Mouse (Mus musculus) heart, embryonic 15.5 days (tissue): ENCODE measurements around the gene Sorbs1. TPM values are rescaled to one million over a fixed set of nuclear protein-coding genes. Genes with fewer than 3 reads are reported as not detected.

Experiments
- ATAC-seq: fragments of 200-750 bp; cut with Nextera tagmentation; replicated peaks from 2 replicates; pipeline ENCODE4 v1.8.0; 2017; ENCODE audit warnings: low read depth, moderate TSS enrichment; ENCODE audit not compliant: insufficient number of reproducible peaks, insufficient read depth, low FRiP score
- H3K27ac ChIP-seq: fragments of 300-500 bp; sonication (generic); 2 replicates; pipeline ENCODE4 v1.5.1; 2015; ENCODE audit warnings: mild to moderate bottlenecking, inconsistent platforms
- H3K27me3 ChIP-seq: fragments of 300-500 bp; sonication (generic); 2 replicates; pipeline ENCODE4 v1.6.1; 2015; ENCODE audit warnings: inconsistent platforms
- H3K36me3 ChIP-seq: fragments of 300-500 bp; sonication (generic); 2 replicates; pipeline ENCODE4 v1.6.1; 2015; ENCODE audit warnings: mild to moderate bottlenecking, inconsistent platforms
- H3K4me1 ChIP-seq: fragments of 300-500 bp; sonication (generic); replicated peaks from 2 replicates; pipeline ENCODE4 v1.6.1; 2015; ENCODE audit warnings: inconsistent platforms
- H3K4me2 ChIP-seq: fragments of 300-500 bp; sonication (generic); 2 replicates; pipeline ENCODE4 v1.6.1; 2015; ENCODE audit warnings: inconsistent platforms, mild to moderate bottlenecking, moderate library complexity
- H3K4me3 ChIP-seq: fragments of 300-500 bp; sonication (generic); 2 replicates; pipeline ENCODE4 v1.5.1; 2015; ENCODE audit warnings: mild to moderate bottlenecking, inconsistent platforms
- H3K9ac ChIP-seq: fragments of 300-500 bp; sonication (generic); 2 replicates; pipeline ENCODE4 v1.6.1; 2015; ENCODE audit warnings: mild to moderate bottlenecking, inconsistent platforms
- H3K9me3 ChIP-seq: fragments of 300-500 bp; sonication (generic); replicated peaks from 2 replicates; pipeline ENCODE4 v1.6.1; 2016; ENCODE audit warnings: inconsistent platforms
- WGBS: fragments of 180-500 bp; shearing (Covaris S2); methylation state at CpG from one replicate; pipeline ENCODE4 v1.1.7; 2015; ENCODE audit warnings: mixed read lengths; 5-methylcytosine and 5-hydroxymethylcytosine counted together
- polyA plus RNA-seq: library from polyadenylated mRNA; unstranded; fragments of >200 nt; fragmentation: Nextera tagmentation; extraction: Ambion mirVana; gene quantifications from 2 replicates; pipeline ENCODE4 v1.2.1, GENCODE M21; 2015

Sorbs1 gene
- polyA plus RNA-seq, 1 experiment from 2014 or later: 126 TPM

DNA sequence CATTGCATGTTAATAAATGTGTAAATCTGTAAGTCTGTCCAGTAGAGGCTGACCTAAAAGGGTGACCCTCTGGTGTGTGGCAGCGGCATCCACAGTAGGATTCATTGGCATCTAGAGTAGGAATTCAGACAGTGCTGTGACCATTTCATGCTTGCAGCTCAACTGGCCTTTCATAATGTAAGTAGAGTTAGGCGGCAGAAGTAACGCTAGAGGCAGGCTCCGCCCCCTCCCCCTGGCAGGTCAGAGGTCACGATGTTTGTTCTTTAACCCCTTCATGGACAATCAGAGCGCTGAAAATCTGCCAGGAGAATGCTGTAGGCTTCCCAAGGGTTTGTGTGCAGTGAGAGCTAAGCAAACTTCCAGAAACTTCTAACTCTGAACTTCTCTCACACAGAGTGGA is 172.4 kb downstream of the Sorbs1 start:
- H3K27me3 ChIP-seq: no peaks in the 10 kb centered on the region
- WGBS: 44% methylated on average over 6 of the region's 6 CpGs
- H3K27ac ChIP-seq: no peak overlapping the region
- peaks cover 20% of the 10 kb centered on the region for H3K36me3 ChIP-seq
- H3K9ac ChIP-seq: no peak overlapping the region
- no peak overlapping the region for H3K4me2 ChIP-seq
- peaks cover 13% of the 10 kb centered on the region for H3K4me1 ChIP-seq
- no peaks in the 10 kb centered on the region for H3K9me3 ChIP-seq
- H3K4me3 ChIP-seq: no peak overlapping the region
- ATAC-seq: no peak

DNA sequence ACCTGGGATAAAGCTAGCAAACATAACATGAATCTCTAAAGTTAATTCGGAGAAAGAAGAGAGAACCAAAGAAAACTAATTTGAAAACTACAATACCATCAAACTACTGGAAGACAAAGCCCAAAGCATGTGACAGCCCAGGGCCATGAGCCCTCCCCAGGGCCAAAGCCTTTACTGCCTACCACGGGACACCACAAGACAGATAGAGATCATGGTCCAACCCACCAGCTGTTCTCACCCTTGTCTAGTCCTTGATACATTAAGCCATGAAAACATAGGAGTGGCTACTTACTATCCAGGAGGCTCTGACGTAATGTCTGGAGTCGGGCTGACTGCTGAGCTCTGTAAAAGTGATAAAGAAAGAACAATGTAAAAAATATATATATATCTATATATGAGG is 176.9 kb downstream of the Sorbs1 start:
- ATAC-seq: no peak
- H3K27ac ChIP-seq: no peak overlapping the region
- H3K9me3 ChIP-seq: no peaks in the 10 kb centered on the region
- no peak overlapping the region for H3K4me3 ChIP-seq
- peaks cover 25% of the 10 kb centered on the region for H3K4me1 ChIP-seq
- H3K4me2 ChIP-seq: no peak overlapping the region
- WGBS: 48% methylated on average over 4 of the region's 4 CpGs
- H3K36me3 ChIP-seq: peaks cover 10% of the 10 kb centered on the region; the same call in 1 of the 2 replicates
- no peaks in the 10 kb centered on the region for H3K27me3 ChIP-seq
- H3K9ac ChIP-seq: no peak overlapping the region

DNA sequence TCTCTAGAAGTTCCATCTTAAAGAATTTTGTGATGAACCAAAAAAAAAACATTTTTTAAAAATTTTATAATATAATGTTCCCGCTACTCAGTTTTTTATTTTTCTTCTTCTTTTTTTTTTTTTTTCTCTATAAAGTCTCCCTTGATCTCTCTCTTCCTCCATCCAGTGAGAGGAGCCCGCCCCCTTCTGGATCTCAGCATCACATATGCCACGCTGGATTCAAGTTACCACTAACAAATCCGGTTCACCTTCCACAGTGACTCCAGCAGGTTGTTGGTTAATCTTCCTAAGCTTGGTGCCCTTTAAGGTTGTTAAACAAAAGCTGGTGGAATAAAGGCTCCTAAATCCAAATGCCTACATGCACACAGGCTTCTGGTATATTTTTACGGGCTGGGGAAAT is 179.7 kb downstream of the Sorbs1 start:
- H3K4me1 ChIP-seq: peaks cover 23% of the 10 kb centered on the region
- no peak overlapping the region for H3K4me3 ChIP-seq
- peaks cover 15% of the 10 kb centered on the region; the same call in 1 of the 2 replicates for H3K36me3 ChIP-seq
- no peak overlapping the region for H3K9ac ChIP-seq
- no peaks in the 10 kb centered on the region for H3K27me3 ChIP-seq
- WGBS: 56% methylated on average over 5 of the region's 5 CpGs
- H3K4me2 ChIP-seq: no peak overlapping the region
- ATAC-seq: no peak
- H3K27ac ChIP-seq: no peak overlapping the region
- H3K9me3 ChIP-seq: no peaks in the 10 kb centered on the region

DNA sequence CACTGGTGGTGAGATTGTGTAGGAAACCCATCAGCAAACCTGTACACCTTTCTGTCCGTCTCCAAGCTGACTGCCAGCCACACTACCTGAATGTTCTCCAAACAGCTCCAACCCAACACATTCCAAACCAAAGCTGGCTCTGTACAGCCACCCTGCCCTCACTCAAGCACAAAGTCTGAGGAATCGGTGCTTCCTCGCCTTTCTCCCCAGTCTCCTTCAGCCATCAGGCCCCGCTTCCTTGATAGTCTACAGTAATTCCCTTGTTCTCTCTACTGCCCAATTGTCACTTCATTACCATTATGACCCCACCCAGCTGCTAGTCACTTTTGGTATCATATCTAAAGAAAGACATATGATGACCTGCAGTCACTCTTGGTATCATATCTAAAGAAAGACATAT is 180.5 kb downstream of the Sorbs1 start:
- no peak for ATAC-seq
- WGBS: 82% methylated on average over 4 of the region's 4 CpGs
- H3K27me3 ChIP-seq: no peaks in the 10 kb centered on the region

DNA sequence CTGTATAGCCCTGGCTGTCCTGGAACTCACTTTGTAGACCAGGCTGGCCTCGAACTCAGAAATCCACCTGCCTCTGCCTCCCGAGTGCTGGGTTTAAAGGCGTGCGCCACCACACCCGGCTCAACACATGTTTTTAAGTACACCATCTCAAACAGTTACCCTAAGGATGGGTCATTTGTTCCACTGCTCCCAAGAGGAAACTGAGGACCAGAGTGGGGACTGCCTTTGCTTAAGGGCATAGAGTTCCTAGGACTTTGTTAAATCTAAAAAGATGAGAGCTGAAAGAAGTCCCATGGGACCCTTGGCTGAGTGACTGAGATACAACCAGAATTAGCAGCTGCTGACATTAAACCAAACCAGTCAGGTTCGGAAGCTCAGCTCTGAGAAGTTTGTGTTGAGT is 181.3 kb downstream of the Sorbs1 start:
- H3K4me3 ChIP-seq: no peak overlapping the region
- ATAC-seq: no peak
- H3K27ac ChIP-seq: peak overlapping the region; percentile 61
- H3K27me3 ChIP-seq: no peaks in the 10 kb centered on the region
- WGBS: 66% methylated on average over 6 of the region's 6 CpGs
- H3K36me3 ChIP-seq: peaks cover 9% of the 10 kb centered on the region; the same call in 1 of the 2 replicates
- peaks cover 22% of the 10 kb centered on the region for H3K4me1 ChIP-seq
- H3K9ac ChIP-seq: no peak overlapping the region
- H3K4me2 ChIP-seq: no peak overlapping the region
- no peaks in the 10 kb centered on the region for H3K9me3 ChIP-seq

More for the DNA sequence above, 180.5 kb downstream of the Sorbs1 start:
- no peak overlapping the region for H3K4me3 ChIP-seq
- peaks cover 22% of the 10 kb centered on the region for H3K4me1 ChIP-seq
- H3K9me3 ChIP-seq: no peaks in the 10 kb centered on the region
- no peak overlapping the region for H3K27ac ChIP-seq
- no peak overlapping the region for H3K9ac ChIP-seq
- peaks cover 7% of the 10 kb centered on the region; the same call in 1 of the 2 replicates for H3K36me3 ChIP-seq
- H3K4me2 ChIP-seq: no peak overlapping the region

DNA sequence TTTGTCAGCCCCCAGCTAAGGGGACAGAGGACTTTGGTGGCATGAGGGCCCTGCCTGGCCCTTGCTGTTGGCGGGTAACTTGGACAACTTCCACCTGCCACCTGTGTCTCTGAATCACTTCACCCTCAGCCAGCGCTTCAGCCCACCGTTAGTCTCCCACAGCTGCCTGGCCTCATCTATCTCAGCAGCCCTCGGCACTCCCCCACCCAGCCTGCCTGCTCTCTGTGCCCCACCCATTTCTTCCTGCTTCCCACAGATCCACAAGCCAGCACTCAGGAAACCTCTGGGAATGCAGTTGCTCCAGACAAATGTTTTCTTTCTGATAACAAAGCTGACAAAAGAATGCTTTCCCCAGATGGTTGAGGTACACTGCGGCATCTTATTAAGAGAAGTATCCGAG is 181.7 kb downstream of the Sorbs1 start:
- peaks cover 22% of the 10 kb centered on the region for H3K4me1 ChIP-seq
- no peaks in the 10 kb centered on the region for H3K27me3 ChIP-seq
- peaks cover 10% of the 10 kb centered on the region; the same call in 1 of the 2 replicates for H3K36me3 ChIP-seq
- WGBS: 22% methylated on average over 6 of the region's 6 CpGs
- no peak overlapping the region for H3K4me2 ChIP-seq
- H3K4me3 ChIP-seq: no peak overlapping the region
- peak overlapping the region; percentile 61 for H3K27ac ChIP-seq
- peak; percentile 82 for ATAC-seq
- H3K9ac ChIP-seq: no peak overlapping the region
- H3K9me3 ChIP-seq: no peaks in the 10 kb centered on the region

DNA sequence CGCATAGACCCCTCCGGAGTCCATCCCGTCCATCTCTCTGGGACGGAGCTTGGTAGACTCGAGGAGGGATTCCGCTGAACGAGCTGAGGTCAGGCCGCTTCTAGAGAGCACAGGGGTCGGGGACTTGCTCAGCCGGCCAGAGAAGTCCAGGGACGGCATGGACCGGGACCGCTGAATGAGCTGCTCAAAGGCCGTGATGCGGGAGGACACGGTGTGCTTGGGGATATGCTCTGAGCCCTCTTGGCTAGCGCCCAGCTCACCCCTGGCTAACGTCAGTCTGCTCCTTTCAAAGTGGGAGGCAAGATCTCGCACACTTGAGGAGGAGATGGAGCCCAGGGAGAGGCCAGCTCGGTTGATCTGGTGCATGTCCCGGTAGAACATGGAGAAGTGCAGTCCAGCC is 187.5 kb downstream of the Sorbs1 start:
- Histone ChIP-seq H3K36me3 (peaks cover 49% of the 10 kb centered on the region), H3K4me2 (no peak overlapping the region), H3K4me3 (no peak overlapping the region), H3K27me3 (no peaks in the 10 kb centered on the region), H3K9me3 (no peaks in the 10 kb centered on the region), H3K27ac (no peak overlapping the region), H3K4me1 (no peaks in the 10 kb centered on the region), H3K9ac (no peak overlapping the region)
- 87% methylated on average over 21 of the region's 21 CpGs for WGBS
- peak; percentile 50; the same call in 1 of the 2 replicates for ATAC-seq

DNA sequence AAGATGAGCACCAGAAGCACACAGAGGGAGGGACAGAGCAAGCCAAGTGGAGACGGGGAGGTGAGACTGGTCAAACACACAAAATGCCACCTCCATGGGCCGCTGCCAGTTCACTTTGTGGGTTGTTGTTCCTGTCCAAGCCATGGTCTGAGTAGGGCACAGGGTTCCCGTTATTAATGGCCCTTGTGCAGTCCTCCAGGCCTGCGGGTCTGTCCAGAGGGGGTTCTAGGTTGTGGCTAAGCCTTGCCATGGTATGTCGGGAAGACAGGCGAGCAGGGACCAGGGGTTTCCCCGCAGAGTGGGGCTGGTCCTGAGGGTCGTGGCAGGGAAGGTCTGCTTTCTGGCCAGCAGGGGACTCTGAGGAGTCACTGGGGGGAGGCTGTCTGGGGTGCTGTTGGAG is 188.2 kb downstream of the Sorbs1 start:
- peaks cover 53% of the 10 kb centered on the region for H3K36me3 ChIP-seq
- no peak for ATAC-seq

DNA sequence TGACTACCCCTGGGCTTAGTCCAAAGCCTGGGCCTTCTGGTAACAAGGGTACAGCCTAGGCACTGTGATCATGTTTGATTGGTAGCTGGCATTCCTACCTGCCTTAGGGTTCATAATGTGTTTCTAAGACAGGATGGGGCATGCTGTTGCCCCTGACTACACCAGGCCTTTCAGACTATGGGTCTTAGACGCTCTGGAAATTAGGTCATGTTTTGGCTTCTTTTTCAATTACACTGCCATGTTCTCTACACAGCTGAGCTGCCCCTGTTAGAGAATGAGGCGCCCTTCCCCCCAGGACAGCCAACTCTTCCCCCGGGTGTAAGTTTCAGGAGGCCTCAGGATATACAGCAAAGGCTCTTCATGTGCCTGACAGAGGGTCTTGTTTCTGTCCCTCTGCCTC is 191.4 kb downstream of the Sorbs1 start:
- no peak for ATAC-seq
- H3K27me3 ChIP-seq: no peaks in the 10 kb centered on the region
- H3K36me3 ChIP-seq: peaks cover 49% of the 10 kb centered on the region
- no peaks in the 10 kb centered on the region for H3K9me3 ChIP-seq
- no peak overlapping the region for H3K9ac ChIP-seq
- H3K4me2 ChIP-seq: no peak overlapping the region
- peaks cover 8% of the 10 kb centered on the region for H3K4me1 ChIP-seq
- H3K4me3 ChIP-seq: no peak overlapping the region
- no peak overlapping the region for H3K27ac ChIP-seq
- WGBS: 85% methylated on average over 3 of the region's 3 CpGs

More for the DNA sequence above, 188.2 kb downstream of the Sorbs1 start:
- H3K9ac ChIP-seq: no peak overlapping the region
- H3K27ac ChIP-seq: no peak overlapping the region
- WGBS: 90% methylated on average over 8 of the region's 8 CpGs
- no peaks in the 10 kb centered on the region for H3K4me1 ChIP-seq
- no peak overlapping the region for H3K4me3 ChIP-seq
- no peaks in the 10 kb centered on the region for H3K27me3 ChIP-seq
- H3K9me3 ChIP-seq: no peaks in the 10 kb centered on the region
- no peak overlapping the region for H3K4me2 ChIP-seq

DNA sequence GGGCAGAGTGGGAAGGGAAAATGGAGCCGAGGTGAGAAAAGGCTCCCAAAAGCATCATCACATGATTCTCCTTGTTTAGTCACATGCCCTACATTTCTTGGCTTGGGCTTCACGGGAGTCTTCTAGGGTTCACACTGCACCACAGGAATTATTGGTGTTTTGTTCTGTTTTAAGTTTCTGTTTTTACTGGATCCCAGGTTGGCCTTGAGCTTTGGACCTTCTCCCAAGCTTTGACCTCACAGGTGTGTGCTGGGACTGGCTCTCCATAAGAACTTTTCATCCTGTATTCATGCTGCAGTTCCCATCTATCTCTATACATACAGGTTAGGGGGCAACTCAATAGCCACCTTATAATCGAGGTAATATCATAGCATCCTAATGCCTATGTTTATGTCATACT is 194.4 kb downstream of the Sorbs1 start:
- no peak for ATAC-seq
- Histone ChIP-seq H3K36me3 (peaks cover 38% of the 10 kb centered on the region; the same call in 1 of the 2 replicates), H3K27me3 (no peaks in the 10 kb centered on the region), H3K4me1 (peaks cover 8% of the 10 kb centered on the region), H3K4me2 (no peak overlapping the region), H3K27ac (no peak overlapping the region), H3K9me3 (no peaks in the 10 kb centered on the region), H3K4me3 (no peak overlapping the region), H3K9ac (no peak overlapping the region)
- WGBS: 62% methylated on average over 3 of the region's 3 CpGs

DNA sequence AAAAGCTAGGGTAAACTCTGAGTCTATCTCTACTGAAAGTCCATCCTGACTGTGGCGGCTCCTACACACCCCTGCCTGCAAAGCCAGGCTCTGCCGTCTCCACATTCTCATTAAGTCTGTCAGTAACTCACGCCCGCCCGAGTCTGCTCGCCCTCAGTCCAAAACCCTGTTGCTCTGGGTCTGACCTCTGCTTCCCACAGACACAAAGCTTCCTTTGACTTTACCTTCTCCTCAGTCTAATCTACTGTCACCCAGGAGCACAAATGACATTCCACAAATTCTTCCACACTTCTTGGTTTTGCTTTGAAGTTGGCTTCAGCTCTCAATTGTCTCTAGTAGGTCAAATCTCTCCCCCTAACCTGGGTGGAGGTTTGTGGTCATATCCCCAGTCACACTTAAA is 195.1 kb downstream of the Sorbs1 start:
- Histone ChIP-seq H3K27me3 (no peaks in the 10 kb centered on the region), H3K36me3 (peaks cover 44% of the 10 kb centered on the region; the same call in 1 of the 2 replicates), H3K9ac (no peak overlapping the region), H3K27ac (peak overlapping the region; percentile 35; the same call in 1 of the 2 replicates), H3K4me1 (peaks cover 8% of the 10 kb centered on the region), H3K4me3 (no peak overlapping the region), H3K9me3 (no peaks in the 10 kb centered on the region), H3K4me2 (no peak overlapping the region)
- 23% methylated on average over 6 of the region's 6 CpGs for WGBS
- ATAC-seq: no peak

DNA sequence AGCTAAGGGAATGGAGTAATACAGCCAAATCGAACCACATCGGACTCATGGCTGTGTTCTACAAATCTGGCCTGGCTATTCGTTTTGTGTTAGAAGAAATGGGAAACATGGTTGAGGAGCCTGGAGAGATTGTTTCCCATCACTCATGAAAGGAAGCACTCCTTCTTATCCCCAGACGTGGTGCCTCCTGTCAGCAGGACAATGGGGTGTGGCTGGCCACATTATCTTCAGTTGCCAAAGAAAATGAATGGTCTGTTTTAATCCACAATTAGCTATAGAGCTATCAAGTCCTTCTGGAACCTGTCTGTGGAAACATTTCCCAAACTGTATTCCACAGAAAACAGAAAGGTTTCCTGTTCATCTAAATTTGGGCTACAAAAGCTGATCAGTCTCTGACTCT is 196.6 kb downstream of the Sorbs1 start:
- ATAC-seq: no peak; the same call in 1 of the 2 replicates
- WGBS: 61% methylated on average over 4 of the region's 4 CpGs
- no peak overlapping the region for H3K4me2 ChIP-seq
- no peak overlapping the region for H3K27ac ChIP-seq
- H3K27me3 ChIP-seq: no peaks in the 10 kb centered on the region
- peaks cover 46% of the 10 kb centered on the region; the same call in 1 of the 2 replicates for H3K36me3 ChIP-seq
- H3K9ac ChIP-seq: no peak overlapping the region
- peaks cover 8% of the 10 kb centered on the region for H3K4me1 ChIP-seq
- H3K4me3 ChIP-seq: no peak overlapping the region
- no peaks in the 10 kb centered on the region for H3K9me3 ChIP-seq
